Mouse (Mus musculus) ES-E14 (cell line): ENCODE measurements around the gene BC051665.

ENCODE experiments used
- CHD2 ChIP-seq: IDR thresholded peaks from 2 replicates; pipeline ENCODE4 v1.6.1; 2014; ENCODE audit warnings: mild to moderate bottlenecking, low read depth, low read length, inconsistent platforms
- HCFC1 ChIP-seq: IDR thresholded peaks from 2 replicates; pipeline ENCODE4 v1.6.1; 2012; ENCODE audit warnings: low read length, inconsistent platforms, borderline replicate concordance; ENCODE audit not compliant: insufficient read depth
- ZC3H11A ChIP-seq: IDR thresholded peaks from 2 replicates; pipeline ENCODE4 v1.6.1; 2012; ENCODE audit warnings: low read depth, mild to moderate bottlenecking, inconsistent platforms, low read length, borderline replicate concordance
- ZNF384 ChIP-seq: IDR thresholded peaks from 2 replicates; pipeline ENCODE4 v1.6.1; 2012; ENCODE audit warnings: low read depth, low read length, inconsistent platforms

DNA sequence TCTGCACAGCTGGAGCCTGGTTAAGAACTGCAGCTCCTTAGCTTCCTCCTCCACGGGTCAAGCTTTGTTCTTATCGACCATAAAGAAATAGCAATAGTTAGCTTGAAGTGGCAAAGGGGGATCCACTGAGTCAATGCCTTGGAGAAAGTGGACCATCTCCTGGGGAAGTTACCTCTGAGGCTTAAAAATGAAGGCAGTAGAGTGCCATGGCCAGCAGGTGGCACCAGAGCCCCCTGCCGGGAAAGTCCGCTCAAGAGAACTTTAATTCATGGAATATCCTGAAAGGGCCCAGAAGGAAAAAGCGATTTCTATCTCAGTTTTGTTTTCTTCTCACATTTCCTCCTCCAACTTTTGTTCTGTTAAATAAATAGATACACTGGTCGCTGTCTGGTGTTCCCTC, 27.0 kb downstream of the BC051665 start:
- TF ChIP-seq CHD2 (no peak), HCFC1 (no peak), ZC3H11A (no peak), ZNF384 (no peak)
